Mouse (Mus musculus) heart, adult 2 months (tissue): ENCODE data around the gene Fam155a.

Experiments
- CTCF ChIP-seq: fragments of 200-600 bp; IDR thresholded peaks from 2 replicates; pipeline ENCODE4 v1.8.1; 2022; ENCODE audit warnings: antibody characterized with exemption, mild to moderate bottlenecking, moderate library complexity
- EP300 ChIP-seq: fragments of 200-500 bp; IDR thresholded peaks from 2 replicates; pipeline ENCODE4 v1.6.1; 2011; ENCODE audit warnings: low read depth, low read length, control low read depth; ENCODE audit not compliant: insufficient read depth
- POLR2A ChIP-seq: fragments of 200-500 bp; IDR thresholded peaks from 2 replicates; pipeline ENCODE4 v1.6.1; 2011; ENCODE audit warnings: mild to moderate bottlenecking, low read depth, low read length, control low read depth; ENCODE audit not compliant: insufficient read depth

- no peak for TF ChIP-seq CTCF
- no peak for TF ChIP-seq EP300
- TF ChIP-seq POLR2A = no peak
These were observed 475.9 kb downstream of the Fam155a start for GRCm38 (mm10) chr8:9295046-9295445.
